Mouse (Mus musculus) right cerebral cortex, postnatal 10 days (tissue): ENCODE measurements around the gene Prcd.
"Not testable (repeated sequence)": the region's sequence is repeated elsewhere in the genome, so short reads cannot be mapped to it uniquely, and the experiment has no call there.

Experiments
- DNase-seq, 2 experiments: peaks; one replicate each; pipeline ENCODE4 v3.0.0; 2021; ENCODE audit warnings: low spot score in 2 of 2

Gene Prcd

GRCm38 (mm10) chr11:116653234-116653633 is at the start of gene Prcd:
TSS of gene Prcd (plus strand) at chr11:116653534.
- no peak for DNase-seq

GRCm38 (mm10) chr11:116604097-116604496 is 49.2 kb upstream of the Prcd start:
- DNase-seq: no peak

GRCm38 (mm10) chr11:116607717-116608116 is 45.6 kb upstream of the Prcd start:
- DNase-seq: no peak

GRCm38 (mm10) chr11:116609965-116610630 is 43.2 kb upstream of the Prcd start:
- no peak for DNase-seq

- not testable (repeated sequence) for DNase-seq
Measured at GRCm38 (mm10) chr11:116611168-116611567, 42.2 kb upstream of the Prcd start.

- no peak for DNase-seq
Measured at GRCm38 (mm10) chr11:116611883-116612282, 41.5 kb upstream of the Prcd start.

- no peak for DNase-seq
Measured at GRCm38 (mm10) chr11:116612554-116612953, 40.8 kb upstream of the Prcd start.

GRCm38 (mm10) chr11:116613234-116613633 is 40.1 kb upstream of the Prcd start:
- DNase-seq: no peak

GRCm38 (mm10) chr11:116615735-116616437 is 37.4 kb upstream of the Prcd start:
- DNase-seq: no peak

GRCm38 (mm10) chr11:116616438-116617118 is 36.8 kb upstream of the Prcd start:
- no peak for DNase-seq

- DNase-seq: no peak
Measured at GRCm38 (mm10) chr11:116617641-116618040, 35.7 kb upstream of the Prcd start.

GRCm38 (mm10) chr11:116618666-116619065 is 34.7 kb upstream of the Prcd start:
- no peak for DNase-seq

GRCm38 (mm10) chr11:116619156-116619555 is 34.2 kb upstream of the Prcd start:
- DNase-seq: no peak

- DNase-seq: no peak
Measured at GRCm38 (mm10) chr11:116619561-116619960, 33.8 kb upstream of the Prcd start.

- no peak for DNase-seq
Measured at GRCm38 (mm10) chr11:116620073-116620472, 33.3 kb upstream of the Prcd start.

GRCm38 (mm10) chr11:116620559-116621253 is 32.6 kb upstream of the Prcd start:
- DNase-seq: no peak

- DNase-seq: peak; percentile 64
Measured at GRCm38 (mm10) chr11:116621258-116621704, 32.1 kb upstream of the Prcd start.

GRCm38 (mm10) chr11:116623281-116624124 is 29.8 kb upstream of the Prcd start:
- no peak for DNase-seq

- DNase-seq: peak in 1 of 2 experiments; percentile 47
Measured at GRCm38 (mm10) chr11:116624131-116624832, 29.1 kb upstream of the Prcd start.
